Mouse (Mus musculus) layer of hippocampus, adult 9-11 months (tissue): ENCODE data around the gene Adora2a.
"Not testable (repeated sequence)": the region's sequence is repeated elsewhere in the genome, so short reads cannot be mapped to it uniquely, and the experiment has no call there.

Experiments
- DNase-seq: peaks from one replicate; pipeline ENCODE4 v3.0.0; 2022

Adora2a gene

DNA sequence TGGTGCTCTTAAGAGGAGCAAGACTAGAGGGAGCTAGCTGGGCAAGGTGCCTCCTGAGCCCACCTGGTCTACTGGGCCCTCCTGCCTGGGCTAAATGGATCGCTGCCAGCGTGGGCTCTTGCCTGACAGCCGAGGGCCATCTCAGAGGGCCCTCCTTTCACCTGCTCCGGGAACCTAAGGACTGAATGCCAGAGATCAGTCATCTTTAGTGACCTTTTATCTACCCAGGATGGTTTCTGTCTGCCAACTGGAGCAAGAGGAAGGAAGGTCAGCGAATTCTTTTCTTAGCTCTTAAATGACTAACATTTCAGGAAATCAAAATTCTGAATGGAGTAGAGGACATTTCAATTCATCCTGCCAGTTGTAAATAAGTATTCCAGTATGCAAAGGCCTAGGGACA lies 33.9 kb downstream of the Adora2a start:
- DNase-seq, result no peak

DNA sequence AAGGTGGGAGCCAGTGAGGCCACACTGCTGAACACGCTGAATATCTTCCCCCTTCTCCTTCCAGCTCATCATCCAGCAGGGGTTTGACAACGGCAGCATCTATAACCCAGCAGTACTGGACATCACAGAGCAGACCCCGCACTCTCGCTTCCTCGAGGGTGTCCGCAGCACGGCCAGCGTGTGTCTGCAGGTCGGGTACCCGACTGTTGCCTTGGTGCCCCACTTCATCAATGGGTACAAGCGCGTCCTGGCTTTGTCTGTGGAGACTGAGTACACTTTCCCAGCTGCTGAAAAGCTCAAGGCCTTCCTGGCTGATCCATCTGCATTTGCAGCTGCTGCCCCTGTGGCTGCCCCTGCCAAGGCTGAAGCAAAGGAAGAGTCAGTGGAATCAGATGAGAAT lies 35.9 kb downstream of the Adora2a start:
- no peak for DNase-seq

GRCm38 (mm10) chr10:75353838-75354241 lies 37.2 kb downstream of the Adora2a start:
- DNase-seq, result not testable (repeated sequence)

DNA sequence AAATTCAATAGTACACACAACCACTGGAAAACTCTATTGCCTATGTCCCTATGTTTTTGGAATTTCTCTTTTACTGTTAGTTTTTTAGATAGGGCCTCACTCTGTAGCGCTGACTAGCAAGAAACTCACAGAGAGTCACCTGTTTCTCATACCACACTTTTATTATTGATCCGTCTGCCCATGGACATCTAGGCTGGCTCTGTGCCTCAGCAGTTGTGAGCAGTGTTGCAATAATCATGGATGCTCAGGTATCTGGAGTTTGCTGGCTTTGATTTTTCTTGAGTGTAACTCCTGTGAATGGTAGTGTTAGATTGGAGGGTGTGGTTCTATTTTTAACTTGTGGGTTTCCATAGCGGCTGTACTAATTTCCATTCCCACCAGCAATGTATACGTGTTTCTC lies 38.7 kb downstream of the Adora2a start:
- DNase-seq, result no peak

DNA sequence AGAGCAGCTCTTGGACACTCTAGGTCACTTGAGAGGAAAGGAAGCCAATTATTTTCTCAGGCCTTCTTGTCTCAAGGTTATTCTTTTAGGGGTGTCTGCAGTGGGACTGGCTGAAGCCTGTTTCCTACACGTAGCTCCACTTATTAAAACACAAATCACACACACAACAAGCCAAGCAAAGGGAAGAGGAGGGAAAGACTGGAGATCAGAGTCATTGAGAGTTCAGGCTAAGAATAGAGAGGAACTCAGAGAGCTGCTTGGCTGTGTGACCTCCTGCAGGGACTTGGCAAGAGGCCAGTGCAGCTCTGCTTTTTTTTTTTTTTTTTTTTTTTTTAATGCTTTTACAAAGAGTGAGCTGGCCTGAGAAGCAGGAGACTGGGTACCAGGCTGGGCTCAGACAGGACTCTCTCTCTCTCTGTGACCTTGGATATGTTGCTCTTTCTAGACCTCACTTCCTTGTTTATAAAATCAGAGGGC lies 47.6 kb downstream of the Adora2a start:
- DNase-seq, result not testable (repeated sequence)

- DNase-seq, result no peak
Observed at GRCm38 (mm10) chr10:75364796-75365195, 48.1 kb downstream of the Adora2a start.

DNA sequence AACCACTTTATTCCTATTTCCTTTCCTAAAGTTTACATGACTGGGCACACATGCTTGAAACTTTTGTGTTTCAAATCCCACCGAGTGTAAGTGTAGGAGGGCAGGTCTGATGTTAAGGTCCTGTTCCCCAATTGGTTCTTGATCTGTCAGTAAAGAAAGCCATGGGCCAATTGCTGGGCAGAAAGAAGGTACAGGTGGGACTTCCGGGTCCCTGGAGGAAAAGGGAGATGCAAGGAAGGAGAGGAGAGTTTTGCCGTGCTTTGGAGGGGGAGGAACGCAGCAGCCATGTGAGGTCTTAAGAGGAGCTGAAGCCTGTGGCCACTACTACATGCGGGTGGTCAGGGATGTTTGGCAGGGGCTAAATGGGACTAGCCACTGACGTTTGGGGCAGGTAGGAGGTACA lies 48.6 kb downstream of the Adora2a start:
- DNase-seq, result no peak

GRCm38 (mm10) chr10:75373655-75374351 lies 57.1 kb downstream of the Adora2a start:
- not testable (repeated sequence) for DNase-seq

DNA sequence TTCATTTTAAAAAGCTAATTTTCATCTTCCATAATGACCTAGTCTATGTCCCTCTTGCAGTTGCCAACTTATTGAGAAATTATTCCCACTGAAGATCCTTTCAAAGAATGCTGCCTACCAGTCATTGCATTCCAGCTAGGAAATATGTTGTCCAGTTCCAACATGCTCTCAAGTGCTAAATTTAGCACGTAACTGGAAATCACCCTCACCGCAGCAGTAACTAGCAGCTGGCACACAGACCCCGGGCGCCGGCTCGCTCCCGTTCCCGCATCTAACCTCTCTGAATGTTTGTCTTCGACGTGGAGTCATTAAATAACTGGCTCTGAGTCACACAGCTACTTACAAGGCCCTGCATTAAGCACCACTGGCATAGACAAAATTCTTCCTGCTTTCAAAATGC lies 62.0 kb downstream of the Adora2a start:
- no peak for DNase-seq
